In the genomic region with DNA sequence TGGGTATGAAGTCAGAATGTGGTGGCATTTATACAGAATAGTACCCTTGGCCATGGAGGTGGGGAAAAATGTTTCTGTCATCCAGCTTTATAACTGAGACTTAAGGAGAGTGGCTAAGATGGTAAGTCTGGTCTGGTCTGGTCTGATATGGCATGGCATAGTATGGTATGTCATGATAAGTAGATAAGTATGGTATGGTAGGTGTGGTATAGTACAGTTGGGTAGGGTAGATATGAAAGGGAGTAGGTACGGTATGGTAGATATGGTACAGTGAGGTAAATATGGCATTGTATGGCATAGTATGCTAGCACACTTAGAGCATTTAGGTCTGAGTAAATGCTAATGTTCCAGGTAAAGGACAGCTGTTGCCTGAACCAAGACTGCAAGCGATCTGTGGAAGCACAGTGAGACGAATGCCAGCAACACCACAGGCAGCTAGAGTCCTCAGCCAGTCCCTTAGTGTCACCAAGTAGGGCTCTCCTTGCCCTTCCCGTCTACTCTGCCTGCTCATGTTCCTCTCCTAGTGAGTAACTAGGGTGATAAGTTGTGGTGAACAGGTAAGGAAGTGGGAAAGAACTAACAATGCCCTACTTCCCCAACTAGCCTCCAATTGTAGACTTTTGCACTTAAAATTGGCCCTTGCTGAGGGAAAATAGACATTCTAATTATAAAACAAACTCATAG, we compare ENCODE assay signal across 10 mouse cellular contexts.
DNase-seq lines count a peak whose midpoint lies in the region; ATAC-seq and TF ChIP-seq lines count a peak whose summit lies in the region.
"Had no signal": no experiment of that assay in that cellular context is flagged by ENCODE, and none has a peak within 500 bp of the region (broad histone marks: within the 10 kb centered on the region; RNA-seq: fewer than 3 reads in every experiment).

No protein-coding gene starts in this region.

- H3K36me3 ChIP-seq in heart, embryonic 12.5 days = no peaks in the 10 kb centered on the region
- no peaks in the 10 kb centered on the region for H3K36me3 ChIP-seq in thymus, adult 2 months (ENCODE audit: control insufficient read depth, insufficient read depth, low read length)
- no peaks in the 10 kb centered on the region for H3K36me3 ChIP-seq in liver, embryonic 15.5 days (replicated peaks)
- H3K36me3 ChIP-seq: hindbrain, embryonic 12.5 days; midbrain, embryonic 13.5 days had no signal

- no peak overlapping the region for H3K4me3 ChIP-seq in heart, embryonic 12.5 days
- H3K4me3 ChIP-seq in thymus, adult 2 months (ENCODE audit: control insufficient read depth, insufficient read depth, low read length) = no peak overlapping the region
- no peak overlapping the region for H3K4me3 ChIP-seq in liver, embryonic 15.5 days (replicated peaks)
- H3K4me3 ChIP-seq: hindbrain, embryonic 12.5 days; midbrain, embryonic 13.5 days had no signal

- WGBS in heart, embryonic 12.5 days = 78% methylated on average over 4 of the region's 4 CpGs
- WGBS in thymus, adult 2 months = 70% methylated on average over 4 of the region's 4 CpGs
- WGBS in liver, embryonic 15.5 days (ENCODE audit: insufficient replicate concordance) = 20% methylated on average over 4 of the region's 4 CpGs

- TF ChIP-seq POLR2A in thymus, adult 2 months (IDR thresholded peaks at IDR 0.05; ENCODE audit: control insufficient read depth, extremely low read depth, insufficient read depth, low read length, poor library complexity) = no peak

- H3K4me1 ChIP-seq in heart, embryonic 12.5 days (replicated peaks) = no peaks in the 10 kb centered on the region
- peaks cover 5% of the 10 kb centered on the region for H3K4me1 ChIP-seq in thymus, adult 2 months (replicated peaks; ENCODE audit: control insufficient read depth, insufficient read depth, low read length)
- peaks cover 42% of the 10 kb centered on the region for H3K4me1 ChIP-seq in liver, embryonic 15.5 days (replicated peaks)
- H3K4me1 ChIP-seq: hindbrain, embryonic 12.5 days; midbrain, embryonic 13.5 days had no signal

- no peak overlapping the region for H3K27ac ChIP-seq in heart, embryonic 12.5 days (ENCODE audit: poor library complexity, severe bottlenecking)
- H3K27ac ChIP-seq in thymus, adult 2 months (ENCODE audit: control insufficient read depth, insufficient read depth, low read length) = peak overlapping the region; percentile 10; the same call in 1 of the 2 replicates
- H3K27ac ChIP-seq in liver, embryonic 15.5 days (replicated peaks) = peak overlapping the region; percentile 95
- H3K27ac ChIP-seq: hindbrain, embryonic 12.5 days; midbrain, embryonic 13.5 days had no signal

- no peaks in the 10 kb centered on the region for H3K27me3 ChIP-seq in heart, embryonic 12.5 days (replicated peaks)
- no peaks in the 10 kb centered on the region for H3K27me3 ChIP-seq in thymus, adult 2 months (ENCODE audit: control insufficient read depth, insufficient read depth, low read length)
- no peaks in the 10 kb centered on the region for H3K27me3 ChIP-seq in liver, embryonic 15.5 days
- H3K27me3 ChIP-seq: hindbrain, embryonic 12.5 days; midbrain, embryonic 13.5 days had no signal

- intact Hi-C loops in heart, postnatal 36 days (cut with DNase I) = loop anchor here (2.0 to 5.0 kb wide), 2 partner anchors 266 to 1015 kb away; no protein-coding TSS in a partner anchor

- ATAC-seq in heart, embryonic 12.5 days (ENCODE audit: insufficient number of reproducible peaks, low FRiP score) = peak; percentile 86
- peak; percentile 99 for ATAC-seq in liver, embryonic 15.5 days (ENCODE audit: insufficient read depth)

- H3K4me2 ChIP-seq in heart, embryonic 12.5 days = no peak overlapping the region
- H3K4me2 ChIP-seq in liver, embryonic 15.5 days = peak overlapping the region; percentile 63
- H3K4me2 ChIP-seq: hindbrain, embryonic 12.5 days; midbrain, embryonic 13.5 days had no signal

- no peak overlapping the region for H3K9ac ChIP-seq in heart, embryonic 12.5 days
- H3K9ac ChIP-seq in liver, embryonic 15.5 days = 0 out of 2 replicates have a peak overlapping the region, but pooled peaks have one; percentile 7
- H3K9ac ChIP-seq: hindbrain, embryonic 12.5 days; midbrain, embryonic 13.5 days had no signal

- no peak for TF ChIP-seq CTCF in thymus, adult 2 months (IDR thresholded peaks at IDR 0.05; ENCODE audit: borderline replicate concordance, control insufficient read depth, extremely low read depth, insufficient read depth, low read length, poor library complexity)

- H3K9me3 ChIP-seq in heart, embryonic 12.5 days (replicated peaks) = no peaks in the 10 kb centered on the region
- H3K9me3 ChIP-seq in liver, embryonic 15.5 days (replicated peaks) = no peaks in the 10 kb centered on the region
- H3K9me3 ChIP-seq: hindbrain, embryonic 12.5 days; midbrain, embryonic 13.5 days had no signal

- no peak for DNase-seq in heart, postnatal 36 days
- no peak for DNase-seq in thymus, adult 2 months
- DNase-seq in thymus, postnatal 14 days = no peak
- no peak for DNase-seq in right cerebral cortex, postnatal 14 days
- no peak for DNase-seq in urinary bladder, postnatal 36 days (ENCODE audit: low spot score in 2 of 2)
- DNase-seq in right cerebral cortex, adult 2 months (ENCODE audit: low spot score in 2 of 2) = no peak
